Mouse (Mus musculus) granulocyte monocyte progenitor cell, adult 5-6 weeks (primary cell): ENCODE results near the gene Prkar2b. TPM values are rescaled to one million over a fixed set of nuclear protein-coding genes. Genes with fewer than 3 reads are reported as not detected.

Experiments used
- ATAC-seq: replicated peaks from 2 replicates; pipeline ENCODE4 v1.8.0; 2016; ENCODE audit warnings: mild to moderate bottlenecking, moderate TSS enrichment, inconsistent platforms; ENCODE audit not compliant: poor library complexity, severe bottlenecking
- total RNA-seq, 2 experiments: library from RNA; stranded (forward) in 1 of 2; stranded (reverse) in 1 of 2; fragments of 200-712, 200-1000 nt in 1 of 2; fragments of >200 nt in 1 of 2; fragmentation: Nextera tagmentation in 1 of 2; gene quantifications; 2 replicates each; pipeline ENCODE4 v1.2.3; 2014 to 2017

Gene Prkar2b
- total RNA-seq (2014; fragmentation: Nextera tagmentation) (66.3 and 67.0 TPM in 2 replicates), total RNA-seq (2017) (94.8 and 95.1 TPM in 2 replicates)

GRCm38 (mm10) chr12:32061090-32061930 is at the start of gene Prkar2b:
Prkar2b (minus strand) TSS chr12:32061296.
- ATAC-seq: peak; percentile 83

DNA sequence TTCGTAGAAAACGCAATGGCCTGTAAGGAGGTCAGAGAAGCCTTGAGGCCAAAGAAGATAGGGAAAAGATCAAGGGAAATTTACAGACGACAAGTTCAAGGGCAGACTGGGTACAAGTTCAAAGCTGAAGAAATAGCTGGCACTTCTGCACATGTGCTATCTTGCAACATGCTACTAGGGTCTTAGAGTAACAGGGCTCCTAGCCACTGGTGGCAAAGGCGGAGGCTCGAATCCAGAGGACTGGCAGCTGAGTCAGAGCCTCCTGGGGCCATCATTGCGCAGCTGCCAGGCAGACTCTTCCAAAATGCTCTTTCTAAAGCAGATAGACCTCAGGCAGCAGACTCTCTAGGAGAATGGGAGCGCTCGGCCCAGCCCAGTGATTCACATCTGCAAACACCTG is 48.1 kb upstream of the Prkar2b start:
- ATAC-seq: peak; percentile 33

- no peak; the same call in 1 of the 2 replicates for ATAC-seq
These were observed 43.9 kb upstream of the Prkar2b start for GRCm38 (mm10) chr12:32104955-32105521.

- no peak for ATAC-seq
These were observed 43.4 kb upstream of the Prkar2b start for GRCm38 (mm10) chr12:32104451-32104862.

- ATAC-seq: peak; percentile 33; the same call in 1 of the 2 replicates
These were observed 40.2 kb upstream of the Prkar2b start for GRCm38 (mm10) chr12:32101306-32101705.

DNA sequence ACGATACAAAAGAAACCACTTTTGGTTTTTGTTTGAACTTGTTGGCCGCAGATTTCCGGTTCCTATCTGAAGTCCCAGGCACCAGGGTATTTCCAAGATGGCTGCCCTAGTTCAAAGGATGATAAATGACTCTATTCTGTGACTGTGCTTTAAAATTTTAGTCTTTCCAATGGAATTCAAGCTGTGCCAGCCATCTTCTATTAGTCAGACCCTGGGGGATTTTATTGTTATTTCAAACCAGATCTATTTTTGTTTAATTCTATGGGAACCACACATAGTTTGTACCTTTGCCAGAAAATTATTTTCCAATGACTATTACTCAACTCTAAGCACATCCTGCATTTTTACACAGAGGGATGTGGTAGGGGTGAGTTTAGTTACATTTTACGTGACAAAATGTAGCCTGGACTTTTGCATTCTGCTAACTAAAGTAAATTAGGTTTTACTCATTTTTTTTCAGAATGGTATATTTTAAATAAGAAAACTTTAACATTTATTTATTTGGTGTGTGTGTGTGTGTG is 38.6 kb upstream of the Prkar2b start:
- ATAC-seq: no peak

GRCm38 (mm10) chr12:32098596-32098995 is 37.5 kb upstream of the Prkar2b start:
- ATAC-seq: no peak

- peak; percentile 90 for ATAC-seq
These were observed 36.0 kb upstream of the Prkar2b start for GRCm38 (mm10) chr12:32097107-32097506.

DNA sequence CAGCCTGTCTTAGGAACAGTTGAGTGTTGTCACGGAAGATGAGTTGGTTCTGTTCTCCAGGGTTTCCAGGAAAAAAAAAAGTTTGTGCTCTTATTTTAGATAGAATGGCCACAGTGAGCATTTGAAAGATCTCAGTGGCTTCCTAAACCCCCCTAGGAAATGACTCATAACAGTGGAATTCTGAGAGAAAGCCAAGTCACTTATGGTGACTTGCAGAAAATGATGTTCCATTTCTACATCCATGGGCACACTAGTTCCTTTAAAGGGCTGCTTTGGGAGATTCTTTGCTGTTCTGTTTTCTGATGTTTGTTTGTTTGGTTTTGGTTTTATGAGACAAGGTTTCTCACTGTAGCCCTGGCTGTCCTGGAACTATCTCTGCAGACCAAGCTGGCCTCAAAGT is 34.1 kb upstream of the Prkar2b start:
- ATAC-seq: peak; percentile 52

- no peak for ATAC-seq
These were observed 31.4 kb upstream of the Prkar2b start for GRCm38 (mm10) chr12:32092452-32092851.

DNA sequence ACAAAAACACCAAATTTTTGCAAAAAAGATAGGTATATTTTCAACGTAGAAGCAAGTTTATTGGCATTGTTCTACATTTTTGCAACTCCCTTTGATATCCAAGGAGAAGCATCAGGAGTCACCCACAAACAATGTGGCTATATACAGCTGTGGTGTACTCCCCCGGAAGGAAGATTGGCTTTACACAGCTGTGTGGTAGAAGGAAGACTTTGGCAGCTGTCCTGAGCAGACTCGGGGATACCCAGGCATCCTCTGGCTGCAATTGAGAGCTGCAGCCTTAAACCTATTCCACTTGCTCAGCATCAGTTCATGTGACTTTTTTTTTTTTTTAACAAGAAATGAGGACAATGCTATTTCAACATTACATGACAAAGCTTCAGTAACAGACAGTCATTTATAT is 27.5 kb upstream of the Prkar2b start:
- ATAC-seq: peak; percentile 61

DNA sequence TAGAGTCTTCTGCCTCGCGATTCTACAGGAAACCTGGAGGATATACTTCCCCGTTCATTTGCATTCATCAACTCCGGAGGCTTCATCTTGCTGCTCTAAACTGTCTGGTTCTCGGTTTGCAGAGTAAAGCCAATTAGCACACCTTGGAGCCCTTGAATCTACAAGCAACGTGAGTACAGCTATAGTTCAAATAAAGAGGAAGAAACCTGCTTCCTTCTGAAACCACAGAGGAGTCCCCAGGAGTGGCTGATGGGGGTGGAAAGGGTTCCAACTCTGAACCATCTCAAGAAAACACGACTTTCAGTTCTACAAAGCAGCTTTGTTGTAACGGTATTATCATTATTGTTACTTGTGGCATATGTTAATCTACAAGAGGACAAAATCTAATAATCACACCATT is 26.2 kb upstream of the Prkar2b start:
- ATAC-seq: peak; percentile 97

GRCm38 (mm10) chr12:32086874-32087273 is 25.8 kb upstream of the Prkar2b start:
- no peak for ATAC-seq

DNA sequence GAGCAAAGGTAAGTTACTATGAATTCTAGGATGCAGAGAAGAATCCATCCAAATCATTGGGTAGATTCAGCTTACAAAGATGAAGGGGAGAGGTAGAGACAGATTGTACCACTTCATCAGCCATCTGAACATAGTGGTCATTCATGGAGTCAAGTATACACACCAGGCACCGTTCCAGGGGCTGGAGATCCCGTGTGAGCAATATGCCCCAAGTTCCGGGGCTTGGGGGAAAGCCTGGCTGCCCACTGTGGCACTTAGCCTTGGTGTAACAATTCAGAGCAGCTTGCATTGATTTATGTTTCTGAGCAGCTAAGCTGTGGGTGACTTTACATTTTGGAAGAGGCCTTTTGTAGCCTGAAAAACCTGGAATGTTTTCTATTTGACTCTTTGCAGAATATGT is 24.8 kb upstream of the Prkar2b start:
- ATAC-seq: no peak

DNA sequence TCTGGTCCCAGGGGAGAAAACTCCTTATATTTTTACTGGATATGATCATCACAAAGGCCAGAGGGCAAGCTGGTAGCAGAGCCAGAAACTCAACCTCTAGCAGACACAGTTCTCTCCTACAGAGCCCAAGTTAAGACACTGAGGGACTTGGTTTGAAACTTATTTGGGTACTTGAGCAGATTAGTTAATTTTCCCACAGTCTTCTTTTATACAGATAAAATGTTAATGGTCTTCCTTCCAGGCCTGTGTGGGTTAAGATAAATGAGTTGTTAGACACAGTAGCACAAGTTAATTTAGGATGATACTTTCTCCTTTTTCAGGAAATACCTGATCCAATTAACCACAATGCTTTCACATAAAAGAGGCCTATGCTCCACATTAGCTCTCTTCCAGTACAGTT is 24.1 kb upstream of the Prkar2b start:
- ATAC-seq: no peak

DNA sequence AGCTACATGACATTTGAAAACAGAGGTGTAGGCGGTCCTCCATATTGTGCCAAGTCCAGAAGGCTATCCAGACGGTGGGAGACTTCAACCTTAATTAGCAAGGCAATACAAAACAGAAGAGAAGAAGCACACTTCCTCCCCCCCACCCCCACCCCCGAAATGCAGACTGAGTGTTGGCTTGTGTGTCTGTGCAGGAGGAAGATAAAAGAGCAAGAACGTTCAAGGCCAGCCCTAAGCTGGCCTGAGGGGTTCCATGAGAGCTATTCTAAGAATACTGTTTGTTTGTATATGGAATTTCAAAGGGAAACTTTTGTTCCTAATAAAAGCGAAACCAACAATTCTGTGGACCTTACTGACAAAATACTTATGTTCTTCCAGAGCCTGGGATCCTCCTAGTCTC is 23.5 kb upstream of the Prkar2b start:
- no peak for ATAC-seq

DNA sequence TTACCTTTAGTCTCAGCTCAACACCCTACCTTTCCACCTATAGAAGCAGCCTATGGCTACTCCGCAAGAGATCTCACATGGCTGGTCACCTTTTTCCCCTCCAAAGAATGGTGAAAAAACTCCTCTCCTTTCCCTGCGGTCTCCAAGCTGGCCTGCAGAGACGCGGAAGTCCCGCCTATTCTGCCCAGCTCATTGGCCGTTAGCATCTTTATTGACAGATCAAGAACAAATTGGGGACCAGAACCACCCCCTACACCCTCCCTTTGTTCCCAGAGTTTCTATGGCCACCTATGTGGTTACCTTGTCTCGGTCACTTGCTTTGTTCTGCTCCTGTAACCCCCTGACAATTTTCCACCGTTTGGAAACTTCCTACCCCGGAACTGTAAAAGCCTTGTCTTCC is 19.6 kb upstream of the Prkar2b start:
- ATAC-seq: no peak

GRCm38 (mm10) chr12:32077403-32077802 is 16.3 kb upstream of the Prkar2b start:
- no peak for ATAC-seq

- no peak for ATAC-seq
These were observed 15.0 kb upstream of the Prkar2b start for GRCm38 (mm10) chr12:32075831-32076715.

GRCm38 (mm10) chr12:32074271-32074670 is 13.2 kb upstream of the Prkar2b start:
- ATAC-seq: no peak

DNA sequence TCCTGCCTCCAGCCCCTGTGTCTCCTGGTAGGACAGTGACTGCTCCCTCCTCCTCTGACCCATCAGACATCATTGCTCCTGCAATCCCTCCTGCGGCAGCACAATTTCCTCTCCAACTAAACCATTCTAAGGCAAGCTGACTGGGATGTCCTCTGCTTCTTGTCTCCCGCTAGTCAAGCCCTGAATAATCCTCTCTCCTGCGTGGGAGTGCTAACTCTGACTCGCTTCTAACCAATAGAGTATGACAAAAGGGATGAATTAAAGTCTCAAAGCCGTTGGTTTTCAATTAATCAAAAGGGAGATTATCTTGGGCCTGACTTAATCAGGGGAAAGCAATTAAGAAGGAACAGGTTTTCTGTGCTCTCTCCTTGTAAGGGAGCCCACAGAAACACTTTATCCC is 4.9 kb upstream of the Prkar2b start:
- ATAC-seq: no peak
